Comparison of ENCODE assay signal across 10 mouse cellular contexts in the genomic region with DNA sequence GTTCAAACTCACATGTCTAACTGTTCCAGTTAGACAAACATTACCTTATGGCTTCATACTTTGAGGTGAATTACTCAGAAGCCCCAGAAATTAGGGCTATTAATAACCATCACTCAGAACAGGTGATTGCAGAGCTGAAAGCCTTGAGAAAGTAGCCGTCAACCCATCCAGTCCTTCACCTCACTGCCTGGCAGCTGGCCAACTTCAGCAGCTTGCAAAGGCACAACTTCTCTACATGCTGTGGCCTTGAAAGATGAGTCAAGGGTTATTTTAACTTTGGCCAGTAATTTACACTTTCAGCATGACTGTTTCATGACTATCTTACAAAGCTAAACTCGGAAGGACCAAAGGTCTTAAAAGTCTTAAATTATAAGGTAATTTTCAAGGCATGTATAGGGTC. TPM values are rescaled to one million over a fixed set of nuclear protein-coding genes. Genes with fewer than 3 reads are reported as not detected.
A peak's percentile ranks its signal among the peaks of the same experiment; 100 is the strongest.
DNase-seq lines count a peak whose midpoint lies in the region.
"Had no signal": no experiment of that assay in that cellular context is flagged by ENCODE, and none has a peak within 500 bp of the region (broad histone marks: within the 10 kb centered on the region; RNA-seq: fewer than 3 reads in every experiment).

No protein-coding gene starts in this region.

- DNase-seq in NIH3T3 (ENCODE audit: low read depth), result peak; percentile 65
- DNase-seq in brain, adult 2 months (ENCODE audit: low read depth, low spot score), result peak; percentile 78
- peak; percentile 87 to 89 for DNase-seq in cerebellum, postnatal 10 days
- peak; percentile 17 for DNase-seq in gastrocnemius, postnatal 25 days
- peak; percentile 73 for DNase-seq in heart, postnatal 4 days
- peak; percentile 56 for DNase-seq in kidney, postnatal 14 days
- DNase-seq in lung, postnatal 4 days, result peak; percentile 6 to 24
- DNase-seq in urinary bladder, postnatal 14 days (ENCODE audit: low spot score), result peak; percentile 11

RNA-seq across cellular contexts. Expression of a gene that starts 59.3 kb away (rescaled TPM):
- total RNA-seq in gastrocnemius, postnatal 25 days (2021), result 100 to 1,000 TPM in 1 of 2 experiments, 10 to 100 TPM in 1; 51.1 to 109 TPM
- 100 to 1,000 TPM; 164 to 204 TPM for total RNA-seq in heart, postnatal 4 days (2021)
- total RNA-seq: granulocyte monocyte progenitor cell, adult 5-6 weeks; MEL had no signal

Comparison
In these comparisons a context has a peak if more than half of its experiments do, and no peak if none do; other contexts are left out.
1. Peak in every context shown above with its lines: DNase-seq.
2. DNase-seq: peak in every context shown above with its lines; median percentile 88 in cerebellum, postnatal 10 days; 78 in brain, adult 2 months; 73 in heart, postnatal 4 days; 65 in NIH3T3; 56 in kidney, postnatal 14 days; 17 in gastrocnemius, postnatal 25 days; 15 in lung, postnatal 4 days; 11 in urinary bladder, postnatal 14 days.